Mouse (Mus musculus): ENCODE measurements at regions not wholly inside any gene's neighbourhood (a gene's known extent, or its start where the extent isn't known, plus 50 kb on each side); places are given as distances from the start of the nearest gene placed in this dataset.

DNA sequence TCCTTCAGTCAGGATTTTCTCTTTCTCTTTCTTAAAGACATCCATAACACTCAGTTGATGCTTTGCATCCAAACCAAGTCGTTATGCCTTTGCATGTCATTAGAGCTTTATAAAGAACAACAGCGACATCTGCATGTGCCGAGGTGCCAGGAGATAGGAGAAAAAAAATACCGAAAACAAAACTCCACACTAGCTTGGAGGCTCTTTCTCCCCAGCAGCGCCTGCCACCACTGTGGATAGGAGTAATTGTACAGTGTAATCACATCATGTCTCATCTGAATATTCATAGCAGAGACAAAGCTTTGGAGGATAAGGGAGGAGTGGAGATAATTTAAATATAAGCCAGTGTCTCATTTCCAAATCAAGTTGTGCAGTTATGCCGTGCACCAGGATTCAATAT is 246.0 kb upstream of the Pmfbp1 start:
- Histone ChIP-seq H3K4me2 (no peak overlapping the region), H3K9me3 (replicated peaks) (no peaks in the 10 kb centered on the region), H3K36me3 (no peaks in the 10 kb centered on the region), H3K27me3 (no peaks in the 10 kb centered on the region), H3K4me1 (replicated peaks) (no peaks in the 10 kb centered on the region), H3K4me3 (no peak overlapping the region), H3K27ac (no peak overlapping the region), H3K9ac (no peak overlapping the region)
- WGBS: 86% methylated on average over 6 of the region's 6 CpGs
- no peak for ATAC-seq (replicated peaks; ENCODE audit: insufficient number of reproducible peaks, insufficient read depth, low FRiP score, low read depth)

GRCm38 (mm10) chr8:109248356-109248755 is 245.5 kb upstream of the Pmfbp1 start:
- H3K27ac ChIP-seq: no peak overlapping the region
- no peaks in the 10 kb centered on the region for H3K27me3 ChIP-seq
- no peaks in the 10 kb centered on the region for H3K36me3 ChIP-seq
- WGBS: 88% methylated on average over 6 of the region's 6 CpGs
- no peaks in the 10 kb centered on the region for H3K4me1 ChIP-seq (replicated peaks)
- H3K4me3 ChIP-seq: no peak overlapping the region
- H3K9ac ChIP-seq: no peak overlapping the region
- H3K9me3 ChIP-seq (replicated peaks): no peaks in the 10 kb centered on the region
- ATAC-seq (replicated peaks; ENCODE audit: insufficient number of reproducible peaks, insufficient read depth, low FRiP score, low read depth): no peak
- H3K4me2 ChIP-seq: no peak overlapping the region

GRCm38 (mm10) chr8:109249256-109249655 is 244.6 kb upstream of the Pmfbp1 start:
- ATAC-seq (replicated peaks; ENCODE audit: insufficient number of reproducible peaks, insufficient read depth, low FRiP score, low read depth): no peak
- H3K27me3 ChIP-seq: no peaks in the 10 kb centered on the region

GRCm38 (mm10) chr8:109249691-109250090 is 244.1 kb upstream of the Pmfbp1 start:
- 88% methylated on average over 9 of the region's 9 CpGs for WGBS
- no peaks in the 10 kb centered on the region for H3K27me3 ChIP-seq
- H3K27ac ChIP-seq: no peak overlapping the region
- no peaks in the 10 kb centered on the region for H3K36me3 ChIP-seq
- no peak overlapping the region for H3K4me2 ChIP-seq
- H3K4me3 ChIP-seq: no peak overlapping the region
- no peaks in the 10 kb centered on the region for H3K4me1 ChIP-seq (replicated peaks)
- H3K9ac ChIP-seq: no peak overlapping the region
- ATAC-seq (replicated peaks; ENCODE audit: insufficient number of reproducible peaks, insufficient read depth, low FRiP score, low read depth): no peak
- H3K9me3 ChIP-seq (replicated peaks): no peaks in the 10 kb centered on the region

More at GRCm38 (mm10) chr8:109249256-109249655, 244.6 kb upstream of the Pmfbp1 start:
- whole genome bisulfite sequencing: 90% methylated on average over 12 of the region's 12 CpGs
- H3K4me1 ChIP-seq (replicated peaks): no peaks in the 10 kb centered on the region
- no peaks in the 10 kb centered on the region for H3K36me3 ChIP-seq
- no peaks in the 10 kb centered on the region for H3K9me3 ChIP-seq (replicated peaks)
- H3K4me2 ChIP-seq: no peak overlapping the region
- no peak overlapping the region for H3K27ac ChIP-seq
- no peak overlapping the region for H3K4me3 ChIP-seq
- H3K9ac ChIP-seq: no peak overlapping the region

DNA sequence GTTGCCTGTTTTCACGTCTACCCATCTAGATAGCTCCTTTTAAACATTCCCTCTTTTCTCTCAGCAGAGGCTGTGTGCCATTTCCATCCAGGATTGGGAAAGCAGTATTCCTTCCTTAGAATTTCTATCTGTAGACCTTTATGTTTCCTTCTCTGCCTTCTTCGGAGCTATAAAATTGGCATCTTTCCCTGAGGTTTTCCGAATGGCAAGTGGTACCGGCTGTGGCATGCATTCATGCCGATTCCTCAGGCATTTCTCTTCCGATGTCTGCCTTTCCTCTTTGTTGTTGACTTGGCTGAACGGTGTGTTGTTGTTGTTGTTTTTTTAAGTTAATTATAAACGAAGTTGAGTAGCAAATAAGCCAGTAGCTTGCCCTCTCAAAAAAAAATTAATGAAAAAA is 243.3 kb upstream of the Pmfbp1 start:
- no peaks in the 10 kb centered on the region for H3K27me3 ChIP-seq
- ATAC-seq (replicated peaks; ENCODE audit: insufficient number of reproducible peaks, insufficient read depth, low FRiP score, low read depth): no peak
- no peak overlapping the region for H3K9ac ChIP-seq
- H3K27ac ChIP-seq: no peak overlapping the region
- WGBS: 74% methylated on average over 8 of the region's 8 CpGs
- H3K9me3 ChIP-seq (replicated peaks): no peaks in the 10 kb centered on the region
- H3K4me3 ChIP-seq: no peak overlapping the region
- no peaks in the 10 kb centered on the region for H3K36me3 ChIP-seq
- H3K4me1 ChIP-seq (replicated peaks): no peaks in the 10 kb centered on the region
- H3K4me2 ChIP-seq: no peak overlapping the region

DNA sequence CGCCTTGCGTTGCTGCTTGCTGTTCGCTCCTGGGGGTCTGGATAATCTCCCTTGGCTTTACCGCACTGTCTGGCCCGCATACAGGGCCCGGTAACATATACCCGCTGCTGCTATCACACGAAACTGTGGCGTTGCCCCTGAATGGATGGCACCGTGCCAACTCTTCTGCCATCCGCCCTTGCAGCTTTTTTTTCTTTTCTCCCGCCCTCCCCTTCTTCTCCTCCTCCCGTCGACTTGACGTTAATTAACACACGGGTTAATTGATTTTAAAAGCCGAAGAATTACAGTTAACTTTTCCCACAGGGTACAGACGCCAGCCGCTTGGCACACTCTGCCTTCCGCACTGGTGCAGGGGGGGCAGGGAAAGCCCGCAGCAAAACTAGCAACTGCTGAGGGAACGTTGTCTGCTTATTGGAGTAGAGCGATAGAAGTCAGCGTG is 242.4 kb upstream of the Pmfbp1 start:
- WGBS: 75% methylated on average over 24 of the region's 24 CpGs
- Histone ChIP-seq H3K4me1 (replicated peaks) (no peaks in the 10 kb centered on the region), H3K4me2 (peak overlapping the region; percentile 9; the same call in 1 of the 2 replicates), H3K36me3 (no peaks in the 10 kb centered on the region), H3K4me3 (no peak overlapping the region), H3K27me3 (no peaks in the 10 kb centered on the region), H3K9ac (no peak overlapping the region), H3K9me3 (replicated peaks) (no peaks in the 10 kb centered on the region), H3K27ac (no peak overlapping the region)
- no peak for ATAC-seq (replicated peaks; ENCODE audit: insufficient number of reproducible peaks, insufficient read depth, low FRiP score, low read depth)

DNA sequence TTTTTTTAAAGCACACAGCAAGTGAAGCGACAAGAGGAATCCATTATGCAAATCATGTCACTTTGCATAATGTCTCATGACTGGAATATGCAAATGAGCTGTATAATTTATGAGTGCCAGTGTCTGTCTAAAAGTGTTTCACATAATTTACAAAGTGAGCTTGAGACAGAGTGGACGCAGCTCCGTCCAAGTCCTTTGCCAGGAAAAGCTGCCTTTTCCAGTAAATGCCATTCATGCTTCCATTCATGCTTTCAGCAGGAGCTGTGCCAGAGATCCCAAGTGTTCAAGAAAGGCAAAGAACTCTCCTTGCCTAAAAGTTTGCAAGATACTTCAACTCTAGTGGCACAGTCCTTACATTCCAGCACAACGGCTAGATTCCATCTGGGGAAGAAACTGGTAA is 241.4 kb upstream of the Pmfbp1 start:
- WGBS: 65% methylated on average over 4 of the region's 4 CpGs
- ATAC-seq (replicated peaks; ENCODE audit: insufficient number of reproducible peaks, insufficient read depth, low FRiP score, low read depth): no peak
- Histone ChIP-seq H3K4me2 (no peak overlapping the region), H3K36me3 (no peaks in the 10 kb centered on the region), H3K27ac (no peak overlapping the region), H3K27me3 (no peaks in the 10 kb centered on the region), H3K4me3 (no peak overlapping the region), H3K4me1 (replicated peaks) (no peaks in the 10 kb centered on the region), H3K9ac (no peak overlapping the region), H3K9me3 (replicated peaks) (no peaks in the 10 kb centered on the region)

DNA sequence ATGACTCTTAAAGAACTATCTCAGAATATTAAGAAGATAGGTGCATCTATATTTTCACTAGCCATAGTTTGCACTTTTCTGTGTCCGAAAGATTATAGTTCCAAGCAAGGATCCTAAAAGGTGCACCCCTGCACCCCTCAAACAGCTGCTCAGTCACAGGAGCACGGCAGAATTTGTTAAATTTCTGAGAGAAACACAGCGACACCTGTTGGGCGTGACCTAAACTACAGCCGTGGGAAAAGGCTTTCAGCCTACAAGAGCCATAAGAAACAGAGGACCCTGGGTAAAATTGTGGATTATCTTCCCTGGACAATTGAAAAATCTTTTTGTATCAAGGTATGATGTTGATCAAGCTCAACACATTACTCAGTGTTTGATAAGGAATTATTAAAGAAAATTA is 214.7 kb upstream of the Pmfbp1 start:
- no peaks in the 10 kb centered on the region for H3K9me3 ChIP-seq (replicated peaks)
- H3K36me3 ChIP-seq: no peaks in the 10 kb centered on the region
- no peak overlapping the region for H3K9ac ChIP-seq
- ATAC-seq (replicated peaks; ENCODE audit: insufficient number of reproducible peaks, insufficient read depth, low FRiP score, low read depth): no peak
- no peak overlapping the region for H3K27ac ChIP-seq
- H3K4me1 ChIP-seq (replicated peaks): no peaks in the 10 kb centered on the region
- H3K27me3 ChIP-seq: no peaks in the 10 kb centered on the region
- H3K4me2 ChIP-seq: no peak overlapping the region
- WGBS: 15% methylated on average over 5 of the region's 5 CpGs
- H3K4me3 ChIP-seq: no peak overlapping the region

DNA sequence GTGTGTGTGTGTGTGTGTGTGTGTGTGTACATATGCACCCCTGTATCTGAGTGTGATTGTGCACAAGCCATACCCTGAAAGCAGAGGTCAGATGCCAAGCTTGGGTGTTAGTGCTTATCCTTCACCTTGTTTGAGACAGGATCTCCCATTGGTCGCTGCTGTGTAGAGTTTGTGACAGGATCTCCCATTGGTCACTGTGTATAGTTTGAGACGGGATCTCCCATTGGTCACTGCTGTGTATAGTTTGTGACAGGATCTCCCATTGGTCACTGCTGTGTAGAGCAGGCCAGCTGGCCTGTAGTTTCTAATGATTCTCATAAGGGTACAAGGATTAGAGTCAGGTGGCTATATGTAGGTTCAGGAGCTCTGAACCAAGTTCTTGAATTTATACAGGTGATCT is 213.3 kb upstream of the Pmfbp1 start:
- Histone ChIP-seq H3K4me3 (no peak overlapping the region), H3K4me2 (no peak overlapping the region), H3K9me3 (replicated peaks) (no peaks in the 10 kb centered on the region), H3K27ac (no peak overlapping the region), H3K36me3 (no peaks in the 10 kb centered on the region), H3K9ac (no peak overlapping the region), H3K4me1 (replicated peaks) (no peaks in the 10 kb centered on the region), H3K27me3 (no peaks in the 10 kb centered on the region)
- ATAC-seq (replicated peaks; ENCODE audit: insufficient number of reproducible peaks, insufficient read depth, low FRiP score, low read depth): no peak
- 88% methylated on average over 2 of the region's 2 CpGs for WGBS

DNA sequence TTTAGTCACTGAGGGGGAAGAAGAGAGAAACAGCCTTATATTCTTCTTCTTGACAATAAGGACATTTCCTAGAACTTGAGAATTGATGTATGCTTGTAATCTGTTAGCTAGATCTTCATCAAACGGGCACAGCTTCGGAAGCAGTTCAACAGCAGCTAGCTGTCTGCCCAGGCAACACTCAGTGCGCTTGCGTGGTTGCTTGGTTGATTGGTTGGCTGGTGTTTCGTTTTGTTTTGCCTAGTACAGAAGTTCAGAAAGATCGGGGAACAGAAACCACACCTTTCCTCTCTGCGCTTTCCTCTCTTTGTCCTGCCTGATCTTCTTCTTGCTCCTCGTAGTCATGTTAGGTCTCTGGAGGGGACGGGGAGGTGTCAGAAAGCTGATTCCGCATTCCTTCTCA is 212.2 kb upstream of the Pmfbp1 start:
- Histone ChIP-seq H3K27me3 (no peaks in the 10 kb centered on the region), H3K9me3 (replicated peaks) (no peaks in the 10 kb centered on the region), H3K4me2 (peak overlapping the region; percentile 45; the same call in 1 of the 2 replicates), H3K9ac (no peak overlapping the region), H3K4me3 (no peak overlapping the region), H3K27ac (no peak overlapping the region), H3K36me3 (no peaks in the 10 kb centered on the region), H3K4me1 (replicated peaks) (no peaks in the 10 kb centered on the region)
- no peak for ATAC-seq (replicated peaks; ENCODE audit: insufficient number of reproducible peaks, insufficient read depth, low FRiP score, low read depth)
- WGBS: 37% methylated on average over 10 of the region's 10 CpGs

DNA sequence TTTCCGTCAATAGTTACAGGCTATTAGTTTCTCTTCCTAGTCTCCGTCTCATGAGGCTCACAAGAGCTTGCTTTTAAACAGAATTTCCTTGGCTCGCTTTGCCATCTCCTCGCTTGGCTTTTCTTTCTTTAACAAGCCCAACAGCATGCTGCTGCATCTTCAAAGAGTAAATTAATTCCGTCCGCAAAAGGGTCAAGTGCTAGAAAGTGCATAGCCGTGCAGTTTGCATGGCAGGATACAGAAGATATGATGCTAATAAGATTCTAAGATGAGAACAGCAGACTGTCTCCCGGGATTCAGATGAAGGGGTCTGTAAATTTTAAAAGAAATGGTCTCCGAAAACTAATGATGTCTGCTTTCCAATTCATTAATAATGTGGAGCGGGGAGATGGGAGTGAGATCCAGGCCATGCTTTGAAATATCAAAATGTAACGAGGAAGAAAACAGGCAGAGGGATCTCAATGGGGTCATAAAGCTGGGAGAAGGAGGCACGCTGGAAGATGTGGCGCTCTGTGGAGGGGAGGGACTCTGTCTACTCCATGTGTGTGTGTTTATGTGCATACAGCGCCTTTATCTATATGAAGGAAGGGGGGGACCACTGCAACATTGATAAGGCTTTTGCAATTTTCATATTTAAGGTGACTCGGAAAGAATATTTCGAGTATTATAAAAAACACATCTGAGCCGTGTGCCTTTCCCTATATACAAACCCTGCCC is 183.0 kb upstream of the Pmfbp1 start:
- ATAC-seq (replicated peaks; ENCODE audit: insufficient number of reproducible peaks, insufficient read depth, low FRiP score, low read depth): no peak
- no peak overlapping the region for H3K4me3 ChIP-seq
- H3K27ac ChIP-seq: no peak overlapping the region
- H3K4me1 ChIP-seq (replicated peaks): no peaks in the 10 kb centered on the region
- no peak overlapping the region for H3K4me2 ChIP-seq
- WGBS: 79% methylated on average over 17 of the region's 17 CpGs
- H3K27me3 ChIP-seq: no peaks in the 10 kb centered on the region
- H3K9me3 ChIP-seq (replicated peaks): no peaks in the 10 kb centered on the region
- no peak overlapping the region for H3K9ac ChIP-seq
- H3K36me3 ChIP-seq: no peaks in the 10 kb centered on the region

GRCm38 (mm10) chr8:109311484-109312210 is 182.2 kb upstream of the Pmfbp1 start:
- WGBS: 60% methylated on average over 17 of the region's 17 CpGs
- ATAC-seq (replicated peaks; ENCODE audit: insufficient number of reproducible peaks, insufficient read depth, low FRiP score, low read depth): no peak
- no peak overlapping the region for H3K4me3 ChIP-seq
- no peaks in the 10 kb centered on the region for H3K9me3 ChIP-seq (replicated peaks)
- no peak overlapping the region for H3K9ac ChIP-seq
- H3K27me3 ChIP-seq: no peaks in the 10 kb centered on the region
- H3K4me1 ChIP-seq (replicated peaks): no peaks in the 10 kb centered on the region
- H3K36me3 ChIP-seq: no peaks in the 10 kb centered on the region
- no peak overlapping the region for H3K27ac ChIP-seq
- no peak overlapping the region for H3K4me2 ChIP-seq
